Mouse (Mus musculus) kidney, postnatal 4 days (tissue): ENCODE results near the gene Eif4a1.

Experiments
- DNase-seq, 2 experiments: peaks; one replicate each; pipeline ENCODE4 v3.0.0; 2021; ENCODE audit warnings: mixed read lengths in 2 of 2

The Eif4a1 gene

DNA sequence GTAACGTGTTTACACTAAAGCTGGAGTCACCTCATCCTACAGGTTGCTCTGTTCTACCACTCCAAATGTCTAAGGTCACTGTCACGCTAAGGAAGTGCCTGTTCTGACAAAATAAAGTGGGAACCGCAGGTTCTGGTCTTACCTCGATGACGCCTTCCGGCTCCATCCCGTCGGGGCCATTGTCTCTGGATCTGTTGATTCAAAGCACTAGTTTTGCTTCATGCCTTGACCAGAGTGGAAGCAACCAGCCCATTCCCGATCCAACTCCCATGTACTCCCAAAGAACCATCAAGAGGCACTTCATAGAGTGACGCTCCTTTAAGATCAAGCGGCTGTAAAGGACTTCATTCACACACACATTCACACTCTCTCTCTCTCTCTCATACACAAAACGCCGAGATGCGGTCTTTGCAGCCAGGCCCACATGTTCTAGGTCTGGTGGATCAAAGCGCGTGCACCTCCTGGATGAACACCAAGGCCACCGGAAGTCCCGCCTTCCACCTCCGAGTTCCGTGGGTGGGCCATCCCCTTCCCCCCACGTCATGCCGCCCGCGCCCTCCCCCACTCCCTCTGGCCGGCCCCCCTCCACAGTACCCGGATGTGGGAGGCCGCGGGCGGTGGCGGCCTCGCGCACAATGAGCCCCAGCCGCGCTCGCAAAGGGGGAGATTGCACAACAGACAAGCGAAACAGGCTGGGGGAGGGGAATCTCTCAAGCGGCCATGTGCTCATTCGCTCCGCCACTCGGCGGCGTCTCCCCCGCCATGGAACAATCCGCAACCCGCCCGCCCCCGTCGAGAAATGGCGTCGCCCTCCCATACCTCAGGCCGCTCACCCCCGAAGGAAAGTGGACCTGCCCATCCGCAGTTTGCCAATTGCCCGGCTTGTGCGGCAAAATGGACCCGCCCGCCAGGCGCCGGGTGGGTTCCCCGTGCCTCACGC is 1.2 kb downstream of the Eif4a1 start:
- peak; percentile 97 to 98 for DNase-seq

DNA sequence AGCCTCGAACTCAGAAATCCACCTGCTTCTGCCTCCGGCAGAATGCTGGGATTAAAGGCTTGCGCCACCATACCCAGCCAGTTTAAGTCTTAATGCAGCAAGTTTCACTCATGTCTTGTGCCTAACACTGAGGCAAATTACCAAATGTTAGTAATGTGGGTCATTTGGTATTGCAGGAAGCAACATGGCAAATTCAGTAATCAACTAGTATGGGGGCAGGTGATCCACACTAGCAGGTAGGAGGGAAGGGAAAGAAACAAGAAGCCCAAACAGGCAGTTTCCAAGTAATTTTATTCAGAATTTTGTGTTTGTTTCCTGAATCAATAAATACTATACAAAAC is 5.6 kb downstream of the Eif4a1 start:
- no peak for DNase-seq

DNA sequence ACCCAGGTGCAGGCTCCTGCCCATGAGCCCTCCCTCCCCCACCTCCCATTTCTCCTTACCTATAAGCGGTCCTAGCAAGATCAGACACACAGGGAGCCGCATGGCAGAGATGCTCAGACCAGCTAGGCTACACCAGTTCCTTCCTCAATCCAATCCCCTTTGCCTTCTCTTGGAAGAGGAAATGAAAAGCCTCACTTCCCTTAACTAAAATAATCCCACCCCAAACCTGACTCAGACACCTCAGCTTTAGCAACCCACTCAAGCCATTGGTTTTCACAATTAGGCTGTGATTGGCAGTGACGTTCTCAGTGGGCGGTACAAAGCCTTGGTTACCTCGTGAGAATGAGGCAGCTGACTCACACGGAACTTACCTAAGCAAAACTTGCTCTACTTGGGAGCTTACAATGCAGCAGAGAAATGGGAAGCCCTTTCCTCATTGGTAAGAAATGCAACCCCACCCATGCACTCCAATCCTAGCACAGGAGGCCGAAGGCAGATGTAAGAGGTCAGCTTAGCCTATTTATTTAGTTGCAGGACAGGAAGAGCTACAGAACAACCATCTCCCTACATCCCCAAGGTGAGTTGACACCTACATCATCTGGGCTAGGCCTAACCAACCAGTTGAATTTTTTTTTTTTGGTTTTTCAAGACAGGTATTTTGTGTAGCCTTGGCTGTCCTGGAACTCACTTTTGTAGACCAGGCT is 6.1 kb downstream of the Eif4a1 start, which contains the start of gene Cd68:
Cd68 (minus strand) TSS at position 193 of the 704 bp plus-strand sequence.
- DNase-seq, result peak; percentile 55 to 63

DNA sequence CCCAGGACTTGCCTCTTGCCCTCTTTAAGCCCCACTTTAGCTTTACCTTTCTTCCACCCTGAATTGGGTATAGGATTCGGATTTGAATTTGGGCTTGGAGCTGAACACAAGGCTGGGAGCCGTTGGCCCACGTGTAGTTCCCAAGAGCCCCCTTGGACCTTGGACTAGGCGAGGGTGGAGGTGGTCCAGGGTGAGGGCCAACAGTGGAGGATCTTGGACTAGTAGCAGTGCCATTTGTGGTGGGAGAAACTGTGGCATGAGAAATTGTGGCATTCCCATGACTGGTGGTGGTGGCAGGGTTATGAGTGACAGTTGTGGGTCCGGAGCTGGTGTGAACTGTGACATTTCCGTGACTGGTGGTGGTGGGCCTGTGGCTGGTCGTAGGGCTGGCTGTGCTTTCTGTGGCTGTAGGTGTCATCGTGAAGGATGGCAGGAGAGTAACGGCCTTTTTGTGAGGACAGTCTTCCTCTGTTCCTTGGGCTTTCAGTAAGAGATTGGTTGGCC is 6.7 kb downstream of the Eif4a1 start:
- DNase-seq, result peak in 1 of 2 experiments; percentile 23

DNA sequence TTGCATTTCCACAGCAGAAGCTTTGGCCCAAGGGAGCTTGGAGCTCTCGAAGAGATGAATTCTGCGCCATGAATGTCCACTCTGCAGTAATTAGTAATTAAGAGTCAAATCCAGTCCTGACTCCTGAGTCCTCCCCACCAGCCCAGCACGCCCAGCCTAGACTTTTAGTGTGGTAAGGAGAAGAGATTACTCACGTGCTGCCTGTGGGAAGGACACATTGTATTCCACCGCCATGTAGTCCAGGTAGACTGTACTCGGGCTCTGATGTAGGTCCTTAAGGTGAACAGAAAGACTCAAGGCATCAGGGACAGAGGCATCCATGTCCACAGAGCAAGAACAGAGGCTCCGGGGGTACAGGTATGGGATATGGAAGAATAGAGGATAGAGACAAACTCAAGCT is 7.4 kb downstream of the Eif4a1 start:
- no peak for DNase-seq

DNA sequence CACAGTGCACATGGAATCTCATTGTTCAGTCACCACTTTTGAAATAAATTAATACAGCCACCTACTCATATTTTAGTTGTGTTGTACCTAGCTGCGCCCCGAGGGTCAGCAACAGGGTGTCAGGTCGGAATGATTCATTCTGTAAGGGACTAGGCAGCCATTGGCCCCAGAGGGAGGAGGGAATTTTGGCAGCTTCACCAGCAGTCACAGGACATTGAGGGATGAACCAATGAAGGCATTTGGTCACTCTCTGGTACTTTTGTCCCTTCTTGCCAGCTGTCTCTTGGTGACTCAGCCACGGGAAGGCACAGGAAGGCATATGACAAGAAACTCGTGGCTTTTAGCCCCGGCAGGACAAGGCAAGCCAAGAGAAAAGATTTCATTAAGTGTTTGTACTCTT is 8.4 kb downstream of the Eif4a1 start:
- no peak for DNase-seq

DNA sequence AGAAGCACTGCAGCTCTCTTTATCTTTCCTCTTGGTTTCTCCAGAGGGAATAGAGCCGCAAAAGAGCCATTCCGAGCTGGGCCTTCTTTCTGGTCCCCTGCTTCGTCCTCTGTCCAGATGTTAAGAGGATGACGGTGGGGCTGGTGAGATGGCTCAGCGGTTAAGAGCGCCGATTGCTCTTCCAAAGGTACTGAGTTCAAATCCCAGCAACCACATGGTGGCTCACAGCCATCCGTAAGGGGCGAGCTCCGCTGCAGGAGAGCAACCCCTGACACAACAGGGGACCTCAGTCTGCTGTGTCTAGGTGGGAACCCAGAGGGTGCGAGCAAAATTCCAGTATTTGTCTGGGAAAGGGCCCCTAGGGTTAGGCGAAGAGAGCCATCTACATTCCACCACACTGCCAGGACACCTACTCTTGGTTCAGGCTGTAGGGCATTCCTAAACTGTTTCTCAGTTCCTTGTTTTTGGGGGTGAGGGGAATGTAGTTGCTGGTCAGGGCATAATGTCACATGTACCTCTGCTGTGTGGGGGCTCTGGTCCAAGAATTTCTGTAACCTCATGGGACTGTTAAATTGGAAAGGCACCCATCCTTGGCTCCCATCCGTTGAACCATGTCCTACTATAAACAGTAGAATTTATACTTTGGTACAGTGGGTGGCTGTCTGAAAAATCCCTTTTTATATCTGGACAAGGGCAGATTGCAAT is 9.1 kb downstream of the Eif4a1 start:
- no peak for DNase-seq

DNA sequence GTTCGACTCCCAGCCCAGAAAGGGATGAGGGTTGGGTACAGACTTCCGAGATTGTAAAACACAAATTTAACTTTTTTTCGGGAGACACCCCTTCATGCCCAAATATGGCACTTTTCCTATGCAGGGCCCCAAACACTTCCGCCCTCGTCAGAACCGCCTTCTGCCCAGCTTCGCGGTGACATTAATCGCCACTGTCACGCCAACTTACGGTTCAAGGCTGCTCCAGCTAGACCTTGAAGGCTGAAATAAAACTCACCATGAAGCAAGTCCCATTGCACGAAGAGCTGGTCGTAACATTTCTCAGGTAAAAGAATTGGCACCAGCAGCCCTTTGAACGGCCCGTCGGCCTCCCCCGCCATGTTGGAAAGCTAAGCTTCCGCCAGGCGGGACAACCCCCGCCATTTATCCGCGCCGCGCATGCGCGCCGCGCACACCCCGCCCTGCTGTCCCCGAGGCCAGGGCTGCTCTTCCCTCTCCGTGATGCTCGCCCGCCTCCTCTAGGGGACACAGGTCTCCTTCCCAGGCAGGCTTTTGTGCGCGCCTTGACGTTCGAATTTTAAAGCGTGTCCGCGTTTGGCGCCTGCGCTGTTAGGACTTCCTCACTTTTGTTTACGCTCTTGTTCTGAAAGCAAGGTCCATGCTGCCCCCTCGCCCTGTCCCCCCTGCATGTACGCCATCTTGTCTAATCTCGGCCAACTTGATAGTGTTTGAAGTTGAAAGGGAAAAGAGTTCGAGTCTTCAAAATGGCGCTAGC is 9.8 kb downstream of the Eif4a1 start, which contains the start of gene Mpdu1:
Mpdu1 (minus strand) TSS at position 430 of the 754 bp plus-strand sequence.
- peak; percentile 94 to 97 for DNase-seq

DNA sequence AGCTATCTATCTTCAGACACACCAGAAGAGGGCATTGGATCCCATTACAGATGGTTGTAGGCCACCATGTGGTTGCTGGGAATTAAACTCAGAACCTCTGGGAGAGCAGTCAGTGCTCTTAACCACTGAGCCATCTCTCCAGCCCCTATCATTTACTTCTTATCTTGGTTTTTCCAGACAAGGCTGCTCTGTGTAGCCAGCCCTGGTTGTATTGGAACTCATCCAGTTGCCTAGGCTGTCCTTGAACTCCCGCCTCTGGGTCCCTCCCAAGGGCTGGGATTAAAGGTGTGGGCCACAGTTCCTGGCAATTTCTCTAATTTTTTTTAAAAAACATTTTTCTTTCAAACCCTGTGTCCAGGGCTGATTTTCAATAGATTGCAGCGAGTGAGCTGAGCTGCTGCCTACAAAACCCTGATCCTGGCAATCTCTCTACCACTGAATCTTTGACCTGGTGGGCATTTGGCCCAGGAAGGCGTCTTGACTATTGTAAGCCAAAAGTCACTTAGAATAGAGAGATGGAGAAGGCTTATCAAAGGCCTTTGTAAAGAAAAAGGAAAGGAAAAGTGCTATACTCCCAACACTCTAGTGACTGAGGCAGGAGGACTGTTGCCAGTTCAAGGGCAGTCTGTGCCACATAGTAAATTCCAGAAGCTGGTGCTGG is 10.9 kb downstream of the Eif4a1 start:
- no peak for DNase-seq

DNA sequence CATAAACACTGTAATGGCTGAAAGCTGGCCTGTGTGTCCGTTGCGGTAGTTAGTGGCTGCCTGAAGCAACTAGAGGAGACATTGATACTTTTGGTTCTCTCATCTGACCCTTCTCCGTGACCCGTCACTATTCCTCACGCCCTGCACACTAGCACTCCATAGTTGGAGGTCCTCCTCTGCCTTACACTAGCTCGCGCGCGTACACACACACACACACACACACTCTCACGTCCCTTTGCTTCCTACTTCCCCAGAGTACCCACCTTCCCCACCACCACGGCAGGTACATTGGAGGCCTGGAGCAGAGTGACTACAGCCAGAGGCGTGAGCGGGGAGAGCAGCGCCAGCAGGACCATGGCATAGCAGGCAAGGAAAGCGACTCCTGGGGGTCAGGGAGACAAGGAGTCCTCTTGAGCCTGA is 14.8 kb downstream of the Eif4a1 start:
- peak in 1 of 2 experiments; percentile 9 for DNase-seq

DNA sequence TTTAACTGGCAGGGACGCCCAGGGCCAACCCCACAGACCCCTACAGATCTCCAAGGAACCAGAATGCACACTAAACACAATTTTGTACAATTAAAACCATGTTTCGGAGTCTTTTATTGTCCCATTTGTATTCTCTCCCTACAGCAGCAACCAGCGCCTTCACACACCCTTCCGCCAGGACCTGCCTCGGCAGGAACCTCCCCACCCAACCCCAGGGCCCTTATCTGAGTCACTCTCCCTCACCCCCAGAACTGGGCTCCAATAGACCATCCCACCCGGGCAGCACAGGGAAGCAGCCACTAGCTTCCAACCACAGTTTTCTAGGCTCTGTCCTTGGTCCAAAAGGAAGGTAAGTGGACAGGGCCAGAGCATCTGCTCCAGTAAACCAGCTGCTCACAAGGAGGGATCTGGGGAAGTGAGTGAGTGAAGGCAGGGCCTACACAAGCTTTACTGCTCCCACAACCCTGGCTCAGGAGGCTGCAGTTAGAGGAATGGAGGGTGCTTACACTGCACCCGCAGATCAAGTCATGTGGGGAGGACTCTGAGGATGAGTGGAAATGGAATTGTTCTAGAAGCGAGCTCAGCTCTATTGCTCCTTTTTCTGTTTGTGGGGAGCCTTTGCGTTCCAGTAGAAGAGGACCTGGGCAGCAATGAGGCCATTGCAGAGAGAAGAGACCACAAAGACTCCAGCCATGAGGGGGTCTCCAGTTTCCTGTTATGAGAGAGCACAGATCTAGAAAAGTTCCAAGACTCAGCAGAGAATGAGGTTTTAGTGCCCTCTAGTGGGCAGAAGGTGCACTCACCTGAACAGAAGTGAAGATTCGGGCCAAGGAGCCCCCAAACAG is 15.4 kb downstream of the Eif4a1 start:
- DNase-seq, result peak; percentile 67 to 73

DNA sequence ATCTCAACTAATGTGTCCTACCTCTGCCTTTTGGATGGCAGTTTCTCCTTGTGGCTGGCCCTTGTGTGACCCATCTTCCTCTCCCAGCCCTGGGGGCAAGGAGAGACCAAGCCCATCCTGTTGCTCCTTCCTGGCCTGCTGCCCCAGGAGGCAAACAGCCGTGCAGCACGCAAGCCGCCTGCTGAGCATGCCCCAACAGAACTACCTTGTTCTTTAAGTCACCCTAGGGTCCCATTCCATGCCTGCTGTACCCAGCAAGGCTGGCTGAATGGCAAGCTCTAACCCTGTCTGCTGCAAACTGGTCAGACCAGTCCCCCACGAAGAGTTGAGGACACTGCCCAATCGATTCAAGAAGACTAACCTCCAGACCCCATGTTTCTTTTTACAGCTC is 16.2 kb downstream of the Eif4a1 start:
- peak in 1 of 2 experiments; percentile 14 for DNase-seq

DNA sequence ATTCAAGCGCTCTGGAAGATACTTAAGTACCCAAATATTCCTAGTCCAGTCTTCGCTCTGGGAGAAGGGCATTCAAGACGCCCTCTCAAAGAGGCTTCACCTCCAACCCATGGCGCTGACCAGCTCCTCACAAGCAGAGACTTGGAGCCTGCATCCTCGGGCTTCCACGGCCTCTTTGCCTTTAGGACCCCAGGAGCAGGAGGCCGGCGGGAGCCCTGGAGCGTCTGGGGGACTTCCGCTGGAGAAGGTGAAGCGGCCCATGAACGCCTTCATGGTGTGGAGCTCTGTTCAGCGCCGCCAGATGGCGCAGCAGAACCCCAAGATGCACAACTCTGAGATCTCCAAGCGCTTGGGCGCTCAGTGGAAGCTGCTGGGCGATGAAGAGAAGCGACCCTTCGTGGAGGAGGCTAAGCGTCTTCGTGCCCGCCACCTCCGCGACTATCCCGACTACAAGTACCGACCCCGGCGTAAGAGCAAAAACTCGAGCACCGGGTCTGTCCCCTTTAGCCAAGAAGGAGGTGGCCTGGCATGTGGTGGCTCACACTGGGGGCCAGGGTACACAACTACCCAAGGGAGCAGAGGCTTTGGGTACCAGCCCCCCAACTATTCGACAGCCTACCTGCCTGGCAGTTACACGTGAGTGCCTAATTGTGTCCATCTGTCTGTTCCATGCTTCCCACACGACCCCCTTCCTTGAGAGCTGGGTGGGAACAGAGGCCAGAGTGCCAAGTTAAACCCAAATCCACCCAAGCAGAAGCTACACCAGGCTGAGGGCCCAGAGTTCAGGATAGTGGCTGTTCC is 16.8 kb downstream of the Eif4a1 start, which contains the start of gene Sox15:
Sox15 (plus strand) TSS at position 51 of the 801 bp plus-strand sequence.
- DNase-seq, result peak; percentile 85 to 91

DNA sequence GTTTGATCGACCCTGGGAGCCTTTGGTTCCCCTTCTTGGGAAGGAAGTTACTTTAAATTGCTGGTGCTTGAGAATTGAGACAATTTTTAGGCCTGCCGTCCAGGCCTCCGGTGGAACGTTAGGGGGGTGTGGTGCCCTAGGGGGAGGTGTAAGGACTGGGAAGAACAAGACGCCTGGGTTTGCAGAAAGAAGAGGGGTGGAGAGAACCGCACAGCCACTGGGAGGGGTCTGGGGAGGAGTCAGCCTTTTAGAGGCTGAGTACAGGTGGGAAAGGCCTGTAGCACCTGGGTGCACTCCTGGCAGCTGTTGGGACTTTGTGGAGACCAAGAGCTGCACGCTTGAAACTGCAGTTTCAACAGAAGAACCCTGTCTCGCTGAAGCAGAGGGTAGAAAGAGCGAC is 17.5 kb downstream of the Eif4a1 start:
- peak; percentile 23 to 35 for DNase-seq

DNA sequence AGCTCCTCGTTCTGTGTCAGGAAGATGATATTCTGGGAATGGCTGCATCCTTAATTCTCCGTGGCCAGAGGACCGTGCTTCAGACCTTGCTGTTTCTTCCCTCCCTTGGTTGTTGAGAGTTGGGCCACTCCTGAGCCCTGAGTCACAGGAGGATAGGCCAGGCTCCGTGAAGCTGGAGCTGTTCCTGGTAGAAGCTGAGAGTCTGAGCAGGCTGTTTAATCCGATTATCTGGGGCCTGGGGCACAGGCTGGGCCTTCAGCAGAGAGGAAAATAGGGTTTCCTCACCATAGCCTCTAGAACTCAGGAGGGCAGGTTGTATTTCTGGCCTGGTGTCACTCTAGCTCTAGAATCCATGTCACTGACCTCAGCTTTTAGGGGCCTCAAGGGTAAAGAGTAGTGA is 18.8 kb downstream of the Eif4a1 start:
- DNase-seq, result no peak

DNA sequence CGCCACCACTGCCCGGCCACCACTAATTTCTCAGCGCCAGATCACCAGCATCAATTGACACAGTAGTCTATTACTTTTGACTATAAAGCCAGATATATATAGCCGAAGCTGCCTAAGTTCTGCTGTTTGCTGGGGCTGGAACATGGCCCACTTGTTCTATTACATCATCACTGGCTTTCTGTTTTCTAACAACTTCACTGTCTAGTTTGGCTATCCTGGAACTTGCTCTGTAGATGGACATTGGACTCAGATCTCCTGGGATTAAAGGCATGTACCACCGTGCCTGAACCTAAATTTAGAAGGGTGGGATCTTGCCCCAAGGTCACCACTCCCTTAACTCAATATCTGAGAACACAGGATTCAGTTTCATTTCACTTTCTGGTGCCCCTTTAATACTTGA is 26.4 kb downstream of the Eif4a1 start:
- DNase-seq, result no peak

DNA sequence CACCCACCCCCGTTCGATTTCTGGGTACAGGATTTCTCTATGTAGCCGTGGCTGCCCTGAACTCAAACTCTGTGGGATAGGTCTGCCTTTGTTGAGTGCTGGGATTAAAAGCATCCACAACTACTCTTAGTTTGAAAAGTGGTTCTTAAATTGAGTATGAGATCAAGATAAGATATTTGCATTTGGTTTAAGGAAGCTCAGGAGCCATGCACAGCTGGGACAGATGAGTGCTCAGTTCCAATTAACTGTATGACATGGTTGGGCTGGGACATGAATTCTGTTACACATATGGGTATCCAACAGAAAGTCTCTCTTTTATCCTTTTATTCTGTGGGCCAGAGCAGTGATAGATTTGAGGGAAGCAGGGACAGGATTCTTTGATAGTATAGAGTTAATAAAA is 36.8 kb downstream of the Eif4a1 start:
- DNase-seq, result no peak

DNA sequence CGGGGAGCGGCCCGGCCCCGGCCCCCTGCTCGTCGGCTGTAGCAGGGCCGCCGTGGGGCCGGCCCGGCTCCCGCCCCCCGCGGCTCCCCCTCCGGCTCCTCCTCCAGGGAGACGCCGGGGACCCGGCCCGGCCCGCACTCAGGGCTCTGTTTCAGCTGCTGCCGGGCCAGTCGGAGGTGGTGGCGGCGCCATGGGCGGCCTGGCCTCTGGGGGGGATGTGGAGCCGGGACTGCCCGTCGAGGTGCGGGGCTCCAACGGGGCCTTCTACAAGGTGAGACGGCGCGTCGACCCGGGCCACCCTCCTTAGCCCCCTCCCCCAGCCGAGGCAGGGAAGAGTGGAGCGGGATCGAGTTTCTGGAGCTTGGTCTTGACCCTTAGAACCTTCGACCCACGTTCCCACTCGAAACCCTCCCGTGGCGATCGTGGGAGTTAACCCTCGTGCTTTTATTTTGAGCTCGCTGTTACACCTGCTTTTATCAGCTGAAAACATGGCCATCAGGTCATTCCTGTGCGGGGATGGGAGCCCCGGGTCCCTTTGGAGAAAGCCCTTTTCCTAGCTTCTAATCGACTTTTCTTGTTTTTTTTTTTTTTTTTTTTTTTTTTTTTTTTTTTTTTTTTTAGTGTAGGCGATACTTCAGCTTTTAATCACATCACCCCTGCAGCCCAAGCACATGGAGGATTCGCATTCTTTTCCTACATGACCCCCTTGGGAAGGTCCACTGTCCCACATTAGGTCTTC is 38.9 kb downstream of the Eif4a1 start:
- DNase-seq, result peak in 1 of 2 experiments; percentile 87
